ENCODE assay signal across 11 mouse cellular contexts in genomic region chr4:106199833-106200232, GRCm38 (mm10).
DNase-seq lines count a peak whose midpoint lies in the region; ATAC-seq lines count a peak whose summit lies in the region.
"Had no signal": no experiment of that assay in that cellular context is flagged by ENCODE, and none has a peak within 500 bp of the region (broad histone marks: within the 10 kb centered on the region; RNA-seq: fewer than 3 reads in every experiment).

No protein-coding gene starts in this region.

- peak; percentile 44 to 62 for DNase-seq in left cerebral cortex, postnatal 36 days (ENCODE audit: low spot score in 2 of 2)
- no peak for DNase-seq in left cerebral cortex, adult 9 months (ENCODE audit: low spot score in 2 of 2)
- peak; percentile 25 for DNase-seq in forebrain, embryonic 14.5 days (ENCODE audit: low spot score)
- DNase-seq in heart, postnatal 10 days: peak; percentile 65 to 75
- peak; percentile 32 to 38 for DNase-seq in kidney, postnatal 4 days
- DNase-seq in lung, postnatal 4 days: peak; percentile 9 to 36
- peak; percentile 85 for DNase-seq in testis, postnatal 14 days (ENCODE audit: low spot score)
- DNase-seq in Muller cell, postnatal 12 days (ENCODE audit: inconsistent ontology term): no peak

- no peaks in the 10 kb centered on the region for H3K4me1 ChIP-seq in forebrain, embryonic 14.5 days (ENCODE audit: control insufficient read depth, insufficient read depth, low read length)

- no peak overlapping the region for H3K27ac ChIP-seq in forebrain, embryonic 14.5 days (ENCODE audit: low read depth, low read length)

- H3K4me2 ChIP-seq in forebrain, embryonic 14.5 days (ENCODE audit: low read length): no peak overlapping the region

- H3K9ac ChIP-seq in forebrain, embryonic 14.5 days (ENCODE audit: low read length): no peak overlapping the region

- no peaks in the 10 kb centered on the region for H3K36me3 ChIP-seq in forebrain, embryonic 14.5 days (ENCODE audit: control insufficient read depth, insufficient read depth, low read length)
- H3K36me3 ChIP-seq: G1E had no signal

- WGBS in forebrain, embryonic 14.5 days: 8% methylated on average over 11 of the region's 11 CpGs

- H3K4me3 ChIP-seq in forebrain, embryonic 14.5 days (ENCODE audit: low read depth, low read length): no peak overlapping the region
- H3K4me3 ChIP-seq: erythroblast, embryonic 14.5 days; myocyte had no signal

- 0 out of 2 replicates have a peak, but pooled peaks have one; percentile 12 for ATAC-seq in forebrain, embryonic 14.5 days

- no peaks in the 10 kb centered on the region for H3K9me3 ChIP-seq in forebrain, embryonic 14.5 days (replicated peaks; ENCODE audit: control insufficient read depth, low read length)

- no peaks in the 10 kb centered on the region for H3K27me3 ChIP-seq in forebrain, embryonic 14.5 days (replicated peaks; ENCODE audit: control insufficient read depth, insufficient read depth, low read length)

- intact Hi-C loops in left cerebral cortex, postnatal 36 days (cut with DNase I): no loop called here
- intact Hi-C loops in heart, postnatal 10 days (cut with DNase I): no loop called here

Comparison
In these comparisons a context has a peak if more than half of its experiments do, and no peak if none do; other contexts are left out.
1. DNase-seq: peak in left cerebral cortex, postnatal 36 days (2 of 2), forebrain, embryonic 14.5 days (single experiment), heart, postnatal 10 days (2 of 2), kidney, postnatal 4 days (2 of 2), lung, postnatal 4 days (2 of 2) and testis, postnatal 14 days (single experiment); none in left cerebral cortex, adult 9 months (0 of 2) and Muller cell, postnatal 12 days (single experiment).